Mouse (Mus musculus) v-Abl transformed pro-B cells (cell line): ENCODE data around the gene Dock8.

Source experiments
- in situ Hi-C, 2 experiments: fragments of 400-800 bp; cut with MboI; formaldehyde crosslinking; loops; one replicate each; pipeline ENCODE4 v1.15.1; 2025; ENCODE audit not compliant: unreplicated experiment in 2 of 2

Dock8 gene

DNA sequence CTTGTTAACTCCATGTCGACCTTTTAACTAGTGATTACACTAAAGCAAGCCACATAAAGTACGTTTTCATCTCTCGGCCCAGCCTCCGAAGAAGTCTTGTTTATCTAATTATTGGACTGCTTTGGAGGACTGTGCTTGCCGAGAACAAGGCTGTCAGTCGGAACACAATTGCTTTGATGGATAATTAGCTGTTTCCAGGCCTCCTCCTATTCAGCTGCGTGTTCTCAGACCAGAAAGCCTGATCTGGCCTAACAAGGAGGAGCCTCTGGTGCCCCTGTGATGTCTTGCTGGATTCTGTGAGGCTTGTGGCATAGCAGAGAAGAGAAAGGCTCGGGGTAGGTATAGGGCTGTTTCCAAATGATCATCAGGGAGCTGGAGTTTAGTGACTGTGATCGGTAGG lies 106.3 kb downstream of the Dock8 start:
- in situ Hi-C loops = no loop called here

DNA sequence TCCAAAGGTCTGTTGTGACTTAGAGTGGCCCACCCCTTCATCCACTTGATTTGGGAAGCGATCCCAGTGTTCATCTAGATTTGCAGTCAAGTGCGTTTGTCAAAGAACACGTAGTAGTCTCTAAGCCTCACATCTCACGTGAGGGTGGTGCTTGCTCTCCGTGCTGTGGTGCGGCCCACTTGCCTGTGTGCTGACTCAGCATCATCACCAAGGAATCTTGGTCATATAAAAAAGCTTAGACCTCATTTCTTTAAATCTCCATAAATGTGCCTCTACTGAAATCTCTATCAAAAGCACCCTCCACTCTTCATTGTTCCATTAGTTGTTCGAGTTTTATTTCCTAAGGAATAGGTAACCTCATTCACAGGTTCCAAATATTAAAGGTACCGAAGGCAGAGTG lies 107.0 kb downstream of the Dock8 start:
- in situ Hi-C loops = no loop called here

DNA sequence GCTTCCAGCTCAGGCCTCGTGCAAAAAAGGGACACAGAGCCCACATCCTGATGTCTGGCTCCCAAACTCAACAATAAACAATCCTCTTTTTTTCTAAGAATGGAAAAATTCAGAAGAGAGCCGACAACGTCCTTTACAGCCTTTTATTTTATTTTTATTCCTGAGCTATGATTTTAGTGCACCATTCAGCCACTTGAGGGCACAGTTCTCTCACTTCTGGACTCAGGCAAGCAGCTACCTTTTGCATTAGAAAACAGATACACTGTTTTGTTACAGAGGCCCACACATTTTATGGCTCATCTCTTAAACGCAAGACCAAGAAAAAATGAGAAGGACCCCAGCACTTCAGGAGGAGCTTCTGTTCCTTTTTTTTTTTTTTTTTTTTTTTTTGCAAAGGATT lies 108.1 kb downstream of the Dock8 start:
- in situ Hi-C loops = no loop called here

DNA sequence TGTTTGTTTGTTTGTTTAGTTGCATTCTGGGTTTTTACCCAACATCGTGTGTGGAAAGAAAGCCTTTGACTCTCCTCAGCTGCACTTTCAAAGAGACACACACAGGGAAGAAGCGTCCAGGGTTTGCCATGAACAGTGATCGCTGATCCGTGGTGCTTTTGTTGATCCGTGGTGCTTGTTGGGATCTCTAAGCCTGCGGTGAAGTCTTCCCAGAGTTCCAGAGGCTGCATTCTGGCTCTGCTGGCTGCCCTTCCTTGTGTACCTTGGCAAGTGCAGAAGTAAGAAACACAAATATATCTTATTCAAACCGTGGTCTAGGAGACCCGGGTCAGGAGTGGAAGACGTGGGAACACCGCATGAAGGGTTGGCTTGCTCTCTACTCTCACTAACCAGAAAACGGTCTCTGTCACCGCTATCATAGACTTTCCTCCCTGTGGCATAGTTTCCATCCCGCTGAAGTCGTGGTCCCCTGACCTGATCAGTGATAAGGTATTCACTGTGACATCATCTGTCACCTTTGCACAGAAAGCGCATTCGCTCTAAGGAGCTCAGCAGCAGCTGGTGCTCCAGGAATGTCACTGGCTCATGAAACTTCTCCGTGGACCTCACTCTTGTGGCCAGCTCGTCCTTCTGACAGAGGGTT lies 112.4 kb downstream of the Dock8 start:
- in situ Hi-C loops = loop anchor here in 1 of 2 experiments (5.0 kb wide), 1 partner anchor 51 kb away; no protein-coding TSS in a partner anchor

DNA sequence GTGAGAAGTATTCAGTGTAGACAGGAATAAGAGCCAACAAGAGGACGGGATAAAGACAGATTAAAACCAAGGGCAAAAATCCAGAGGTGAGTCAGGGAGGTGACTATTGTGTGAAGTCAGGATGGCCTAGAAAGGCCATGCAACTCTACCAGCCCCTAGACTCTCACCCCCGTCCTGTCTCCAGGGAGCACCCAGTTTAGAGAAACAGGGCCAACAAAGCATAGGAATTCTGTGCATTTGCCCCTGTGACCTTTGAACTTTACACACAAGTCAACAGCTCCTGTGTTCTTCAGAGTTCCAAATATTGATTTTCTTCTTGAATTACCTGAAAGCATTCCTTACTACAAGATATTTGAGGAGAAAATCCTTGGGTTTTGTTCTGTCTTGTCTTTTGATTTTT lies 117.6 kb downstream of the Dock8 start:
- in situ Hi-C loops = no loop called here

DNA sequence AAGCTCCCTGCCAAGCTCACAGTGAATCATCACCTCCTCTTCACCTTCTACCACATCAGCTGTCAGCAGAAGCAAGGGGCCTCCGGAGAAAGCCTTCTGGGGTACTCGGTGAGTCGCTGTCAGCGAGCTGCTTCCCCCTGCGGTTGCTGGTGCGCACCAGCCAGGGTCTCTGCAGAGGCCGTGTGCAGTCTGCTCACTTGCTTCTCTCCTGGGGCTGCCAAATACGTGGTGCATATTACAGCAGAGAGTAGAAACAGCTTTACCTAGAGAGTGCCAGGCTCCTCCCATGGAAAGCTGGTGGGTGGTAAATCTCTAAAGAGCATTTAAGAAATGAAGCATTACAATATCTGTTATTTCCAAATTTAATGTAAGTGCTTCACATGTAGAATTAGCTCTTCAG lies 123.1 kb downstream of the Dock8 start:
- in situ Hi-C loops = no loop called here

DNA sequence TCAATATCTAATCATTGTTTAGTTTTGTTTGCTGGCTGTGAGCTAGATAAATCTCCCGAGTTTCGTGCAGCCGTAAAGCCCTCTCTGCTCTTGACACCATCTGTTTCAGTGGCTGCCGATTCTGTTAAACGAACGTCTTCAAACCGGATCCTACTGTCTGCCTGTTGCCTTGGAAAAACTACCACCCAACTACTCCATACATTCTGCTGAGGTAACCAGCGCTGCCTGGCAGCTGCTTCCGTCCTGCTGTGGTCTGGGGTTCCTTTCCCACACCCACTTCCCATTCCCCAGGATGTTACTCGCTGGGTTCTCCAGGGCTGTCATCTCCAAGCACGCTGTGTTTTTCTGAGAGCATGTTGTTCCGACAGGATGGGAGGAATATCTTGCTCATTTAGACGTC lies 123.7 kb downstream of the Dock8 start:
- in situ Hi-C loops = no loop called here

DNA sequence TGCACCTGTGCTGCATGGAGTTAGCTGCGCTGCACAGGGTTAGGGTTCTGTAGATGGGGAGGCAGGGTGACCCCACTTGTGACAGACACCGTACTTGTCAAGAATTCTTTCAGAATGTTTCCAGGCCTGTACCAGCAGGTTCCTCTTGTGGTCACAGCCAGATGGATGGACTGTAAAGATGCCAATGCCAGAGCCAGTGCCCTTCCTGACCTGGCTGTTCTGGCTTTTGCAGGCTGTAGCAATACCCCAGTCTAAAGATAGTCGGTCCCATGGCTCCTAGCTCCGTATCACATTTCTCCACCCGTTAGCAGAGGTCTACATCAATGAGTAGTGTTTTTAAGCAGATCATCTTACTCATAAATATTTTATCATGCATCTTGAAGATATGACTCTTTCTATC lies 124.1 kb downstream of the Dock8 start:
- in situ Hi-C loops = no loop called here

DNA sequence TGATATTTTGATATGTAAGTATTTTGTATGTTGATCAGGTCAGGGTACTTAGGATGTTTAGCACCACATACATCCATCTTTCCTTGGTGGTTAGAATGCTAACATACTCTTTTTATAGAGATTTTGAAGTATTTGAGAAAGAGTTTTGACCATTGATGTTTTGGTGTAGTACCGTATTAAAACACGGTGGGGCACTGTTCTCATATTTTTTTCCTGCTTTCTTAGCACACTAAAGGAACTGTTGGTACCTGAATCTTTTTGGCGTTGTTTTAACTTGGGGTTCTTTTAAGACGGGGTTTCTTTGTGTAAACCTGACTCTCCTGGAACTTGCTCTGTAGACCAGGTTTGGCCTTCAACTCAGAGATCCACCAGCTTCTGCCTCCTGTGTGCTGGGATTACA lies 133.0 kb downstream of the Dock8 start:
- in situ Hi-C loops = loop anchor here (5.0 to 10.0 kb wide), 5 partner anchors 200 to 505 kb away; no protein-coding TSS in a partner anchor

DNA sequence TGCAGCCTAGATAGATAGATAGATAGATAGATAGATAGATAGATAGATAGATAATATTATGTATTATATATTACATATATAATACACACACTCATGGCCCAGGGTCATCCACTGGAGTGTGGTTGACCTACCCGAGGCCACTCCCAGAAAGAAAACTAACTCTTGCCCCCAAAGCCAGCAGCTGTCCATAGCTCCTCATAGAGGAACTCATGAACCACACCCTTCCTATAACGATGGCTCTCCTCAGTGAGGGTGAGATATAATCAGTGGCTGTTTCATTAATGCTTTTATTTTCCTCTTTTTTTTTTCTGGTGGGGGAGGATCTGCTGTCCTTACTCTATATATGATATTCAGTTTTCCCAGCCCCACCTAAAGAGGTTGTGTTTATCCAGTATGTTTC lies 134.6 kb downstream of the Dock8 start:
- in situ Hi-C loops = loop anchor here (5.0 to 10.0 kb wide), 5 partner anchors 198 to 503 kb away; no protein-coding TSS in a partner anchor

DNA sequence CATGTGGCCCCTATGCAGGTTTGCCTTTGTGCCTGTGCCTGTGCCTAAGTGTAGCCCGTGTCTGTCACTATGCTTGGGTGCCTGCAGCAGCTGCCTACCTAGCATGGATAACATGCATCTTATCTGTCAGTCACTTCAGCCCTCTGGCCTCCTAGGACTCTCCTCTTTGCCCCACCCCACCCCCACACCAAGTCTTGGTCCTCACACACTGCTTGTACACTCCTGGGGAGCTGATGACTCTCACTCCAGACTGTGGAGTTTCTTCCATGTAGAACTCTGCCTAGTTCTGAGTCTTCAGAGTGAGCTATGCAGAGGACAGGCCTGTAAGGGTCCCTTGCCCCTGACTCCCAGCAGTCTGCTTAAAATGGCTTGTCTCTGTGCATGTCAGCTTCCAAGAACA lies 136.8 kb downstream of the Dock8 start:
- in situ Hi-C loops = loop anchor here (5.0 to 10.0 kb wide), 2 partner anchors 201 to 409 kb away; no protein-coding TSS in a partner anchor

DNA sequence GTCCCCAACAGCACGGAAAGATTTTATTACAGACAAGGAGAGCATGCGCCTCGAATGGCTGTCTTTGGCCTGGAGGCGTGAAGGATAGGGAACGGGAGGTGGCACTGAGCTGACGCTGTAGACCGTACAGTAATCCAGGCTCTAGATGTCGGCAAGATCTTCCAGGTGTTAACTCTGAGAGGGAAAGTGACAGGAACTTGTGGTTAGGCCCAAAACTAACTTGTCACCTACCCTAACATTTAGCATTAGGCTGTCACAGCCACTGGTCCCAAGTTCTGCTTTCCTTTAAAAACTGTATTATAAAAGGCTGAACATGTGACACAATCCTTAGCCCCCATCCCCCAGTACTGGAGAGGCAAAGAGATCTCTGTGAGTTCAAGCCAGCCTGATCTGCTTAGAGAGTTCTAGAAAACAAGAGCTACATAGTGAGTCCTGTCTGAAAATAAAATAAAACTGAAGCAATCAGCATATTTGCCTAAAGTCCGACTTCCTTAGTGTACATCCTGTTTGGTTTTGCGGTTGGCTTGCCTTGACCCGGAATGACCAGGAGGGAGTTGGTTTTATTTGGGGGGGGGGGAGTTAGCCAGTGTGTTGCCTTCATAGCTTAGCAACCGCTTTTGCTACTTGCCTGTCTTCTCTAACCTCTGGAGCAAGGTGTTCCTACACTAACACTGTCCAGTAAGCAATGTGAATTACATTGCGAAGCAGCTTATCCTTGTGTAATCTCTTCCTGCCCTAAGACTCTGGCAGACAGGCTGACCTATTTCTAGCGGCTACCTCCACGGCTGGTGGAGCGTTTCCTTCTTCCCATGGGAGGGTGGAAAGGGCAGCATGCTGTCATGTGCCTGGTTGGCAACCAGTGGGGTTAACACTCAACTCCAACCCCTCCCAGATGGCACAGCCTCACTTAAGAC lies 138.8 kb downstream of the Dock8 start:
- in situ Hi-C loops = loop anchor here (5.0 to 10.0 kb wide), 2 partner anchors 199 to 407 kb away; no protein-coding TSS in a partner anchor

DNA sequence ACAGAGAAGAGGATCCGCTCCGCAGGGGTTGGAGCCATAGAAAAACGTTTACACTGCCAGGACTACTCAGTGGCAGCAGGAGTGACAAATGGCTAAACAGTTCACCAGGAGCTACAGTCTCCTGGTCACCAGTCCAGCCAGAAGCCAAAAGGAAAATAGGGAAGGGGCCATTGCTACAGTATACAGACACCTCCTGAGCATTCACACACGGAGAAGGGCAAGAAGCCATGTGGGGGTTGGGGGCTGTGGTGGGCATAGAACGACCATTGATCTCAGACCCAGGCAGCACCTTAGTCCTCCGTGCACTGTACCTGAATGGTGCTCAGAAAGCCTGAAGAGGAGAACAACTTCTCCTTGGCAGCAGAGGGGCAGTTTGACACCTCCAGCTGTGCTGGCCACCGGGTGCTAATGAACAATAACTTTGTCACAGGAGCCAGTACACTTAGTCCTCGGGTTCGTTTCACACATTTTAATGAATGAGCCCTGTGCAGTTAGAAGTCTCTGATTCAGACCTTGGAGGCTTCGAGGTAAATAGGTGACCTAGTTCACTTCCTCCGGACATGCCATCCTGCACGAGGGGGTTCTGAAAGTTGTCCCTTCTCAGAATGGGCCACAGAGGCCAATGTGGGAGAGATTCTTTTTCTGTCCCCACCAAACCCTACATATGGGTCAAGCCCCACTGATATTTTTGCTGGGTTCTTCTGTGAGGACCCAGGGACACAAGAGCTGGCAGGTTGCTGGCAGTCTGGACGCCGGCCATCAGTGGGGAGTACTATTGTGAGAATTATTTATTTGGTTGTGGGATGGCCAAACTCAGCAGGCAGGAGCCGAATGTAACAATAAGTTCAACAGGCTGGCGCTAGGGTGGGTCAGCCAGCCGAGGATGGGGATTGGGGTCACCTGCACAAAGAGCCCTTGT lies 145.0 kb downstream of the Dock8 start:
- in situ Hi-C loops = no loop called here

DNA sequence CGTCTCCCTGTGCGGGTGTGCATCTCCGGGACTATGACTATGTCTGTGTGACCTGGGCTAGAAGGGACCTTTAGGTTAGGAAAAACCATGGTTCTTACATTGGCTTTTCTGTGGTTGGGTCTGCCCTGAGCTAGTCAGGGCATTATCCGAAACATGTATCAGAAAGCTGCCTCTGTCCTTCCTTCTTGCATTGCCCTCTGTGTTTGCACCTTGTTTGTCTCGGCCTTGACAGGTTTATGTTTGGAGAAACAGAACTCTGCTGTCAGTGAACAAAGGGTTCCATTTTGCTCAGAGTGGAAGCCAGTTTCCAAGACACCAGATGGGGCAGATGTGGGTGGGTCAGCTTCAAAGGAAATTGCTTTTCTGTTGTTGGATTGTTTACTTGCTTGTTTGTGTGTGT lies 145.8 kb downstream of the Dock8 start:
- in situ Hi-C loops = no loop called here

DNA sequence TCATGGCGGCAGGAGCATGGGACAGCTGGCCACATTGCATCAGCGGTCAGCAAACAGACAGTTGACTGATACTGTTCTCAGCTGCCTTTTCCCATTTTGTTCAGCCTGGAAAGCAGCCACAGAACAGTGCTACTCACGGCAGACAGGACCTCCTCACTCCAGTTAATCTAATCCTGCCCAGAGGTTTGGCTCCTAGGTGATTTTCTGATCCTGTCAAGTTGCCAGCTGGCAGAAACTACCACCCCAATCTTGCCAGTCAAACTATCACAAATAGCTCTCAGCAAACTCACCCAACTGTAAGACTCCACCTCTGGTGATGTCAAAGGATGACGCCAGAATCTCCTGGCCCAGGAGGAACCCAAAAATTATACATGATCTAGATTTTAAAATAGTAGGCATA lies 146.8 kb downstream of the Dock8 start:
- in situ Hi-C loops = no loop called here

DNA sequence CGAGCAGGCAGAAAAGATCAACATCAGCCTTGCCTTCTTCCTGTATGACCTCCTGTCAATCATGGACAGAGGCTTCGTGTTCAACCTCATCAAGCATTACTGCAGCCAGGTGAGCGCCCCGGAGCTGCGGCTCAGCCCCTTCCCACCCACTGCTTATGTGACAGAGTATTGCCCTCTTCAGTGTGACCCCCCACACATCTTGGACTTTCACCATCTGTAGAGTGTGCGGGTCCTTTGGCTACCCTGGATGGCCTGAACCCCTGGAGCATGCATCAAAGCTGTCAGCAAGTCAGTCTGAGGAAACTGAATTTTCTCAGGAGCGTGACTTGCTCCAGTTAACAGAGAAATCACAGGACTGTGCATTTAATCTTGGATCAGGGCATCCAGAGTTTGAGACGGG lies 150.5 kb downstream of the Dock8 start:
- in situ Hi-C loops = no loop called here

DNA sequence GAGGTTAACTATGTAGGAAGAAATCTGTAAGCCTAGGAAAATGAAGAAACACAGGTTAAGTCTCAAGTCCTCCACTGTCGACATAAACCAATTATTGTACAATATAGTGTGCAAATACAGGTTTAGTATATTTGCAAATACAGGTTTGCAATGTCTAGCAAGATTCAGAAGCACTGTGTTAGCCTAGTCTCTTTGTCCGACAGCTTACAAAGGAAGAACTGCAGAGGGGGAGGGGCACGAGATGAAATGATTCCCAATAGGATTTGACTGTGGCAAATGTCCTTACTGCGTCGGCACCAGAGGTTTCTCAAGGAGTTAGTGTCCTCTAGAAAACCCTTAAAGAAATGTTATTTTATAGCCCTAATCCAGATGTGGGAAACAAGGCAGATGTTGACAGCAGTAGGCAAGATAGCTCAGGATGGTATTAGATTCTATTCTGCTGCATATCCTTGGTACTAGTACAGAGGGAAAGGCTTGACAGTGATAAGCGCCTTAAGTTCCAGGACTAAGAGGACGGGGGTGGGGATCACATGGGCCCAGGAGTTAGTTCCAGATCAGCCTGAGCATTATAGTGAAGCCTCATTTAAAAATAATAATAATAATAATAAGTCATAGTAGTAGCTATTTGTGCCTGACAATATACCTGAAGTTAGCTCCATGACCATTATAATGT lies 155.3 kb downstream of the Dock8 start:
- in situ Hi-C loops = no loop called here

DNA sequence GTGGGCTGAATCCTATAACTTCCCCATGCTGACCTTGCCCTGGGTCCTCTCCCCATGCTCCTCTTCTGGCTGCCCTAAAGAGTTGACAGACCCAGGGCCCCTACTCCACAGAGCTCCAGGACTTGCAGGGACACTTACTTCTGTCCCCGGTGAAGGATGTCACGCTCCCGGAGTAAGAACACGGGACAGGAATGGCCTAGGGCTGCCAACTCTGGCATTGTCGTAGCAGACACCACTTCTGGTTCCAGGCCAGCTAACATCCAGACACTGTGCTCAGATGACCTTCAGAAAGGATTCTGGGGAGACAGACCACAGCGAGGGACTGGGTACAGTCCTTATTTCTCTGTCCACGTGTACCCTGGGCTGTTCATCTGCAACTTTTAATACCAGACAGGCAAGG lies 155.9 kb downstream of the Dock8 start:
- in situ Hi-C loops = no loop called here

DNA sequence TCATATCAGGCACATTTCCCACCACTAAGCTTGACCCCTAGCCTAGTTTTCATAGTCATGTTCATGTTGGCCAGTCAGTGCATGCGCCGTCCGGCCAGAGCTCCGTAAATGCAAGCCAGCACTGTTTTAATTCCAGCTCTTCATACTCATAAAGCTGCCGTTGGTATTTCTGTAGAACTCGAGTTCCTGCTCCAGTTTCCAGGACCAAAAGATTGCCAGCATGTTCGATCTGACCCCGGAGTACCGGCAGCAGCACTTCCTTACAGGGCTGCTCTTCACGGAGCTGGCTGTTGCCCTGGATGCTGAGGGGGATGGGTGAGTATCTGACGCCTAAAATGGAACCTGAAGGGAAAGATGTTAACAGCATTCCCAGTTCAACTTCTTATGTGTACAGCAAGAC lies 156.4 kb downstream of the Dock8 start:
- in situ Hi-C loops = no loop called here

DNA sequence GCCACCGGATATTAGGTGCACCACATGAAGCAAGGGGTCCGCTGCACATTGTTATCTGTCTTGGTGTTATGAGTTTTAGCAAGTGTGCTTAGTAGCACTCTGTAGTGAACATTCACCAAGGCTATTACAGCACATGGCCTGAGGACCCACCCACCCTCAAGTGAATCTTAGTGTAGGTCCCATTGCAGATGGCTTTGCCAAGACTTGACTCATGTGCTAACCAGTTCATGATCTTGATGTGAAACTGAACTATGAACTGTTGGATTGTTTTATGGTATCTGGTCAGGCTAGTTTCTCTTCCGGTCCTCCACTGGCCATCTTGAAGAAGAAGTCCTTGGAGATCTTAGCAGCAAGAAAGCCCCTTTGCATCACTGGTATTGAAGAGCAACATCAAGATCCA lies 162.9 kb downstream of the Dock8 start:
- in situ Hi-C loops = loop anchor here in 1 of 2 experiments (5.0 kb wide), 1 partner anchor 50 kb away; no protein-coding TSS in a partner anchor
